Mouse (Mus musculus) retina, postnatal 1 day (tissue): Measurements from ENCODE around the gene Odf3l2.

Experiments used
- DNase-seq: peaks from one replicate; pipeline ENCODE4 v3.0.0-alpha.2; 2012

The Odf3l2 gene

GRCm38 (mm10) chr10:79625398-79625797 lies 20.1 kb downstream of the Odf3l2 start:
- peak; percentile 44 for DNase-seq

DNA sequence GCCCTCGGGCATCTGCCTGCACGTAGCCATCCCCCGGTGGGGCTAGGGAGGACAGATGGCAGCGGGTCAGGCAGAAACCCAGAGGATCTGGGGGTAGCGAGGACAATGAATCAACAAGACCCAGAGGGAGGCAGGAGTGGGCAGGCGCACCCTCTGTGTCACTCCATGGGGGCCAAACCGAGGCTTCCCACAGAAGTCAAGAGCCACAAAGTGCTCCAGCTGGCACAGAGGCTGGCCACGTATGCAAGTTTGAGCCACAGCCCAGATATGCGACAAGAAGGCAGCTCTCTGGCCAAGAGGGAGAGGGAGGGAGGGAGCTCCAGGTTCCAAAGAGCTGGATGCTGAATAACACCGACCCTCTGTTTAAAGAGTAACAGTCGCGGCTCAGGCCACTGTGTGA lies 21.6 kb downstream of the Odf3l2 start:
- DNase-seq = no peak

DNA sequence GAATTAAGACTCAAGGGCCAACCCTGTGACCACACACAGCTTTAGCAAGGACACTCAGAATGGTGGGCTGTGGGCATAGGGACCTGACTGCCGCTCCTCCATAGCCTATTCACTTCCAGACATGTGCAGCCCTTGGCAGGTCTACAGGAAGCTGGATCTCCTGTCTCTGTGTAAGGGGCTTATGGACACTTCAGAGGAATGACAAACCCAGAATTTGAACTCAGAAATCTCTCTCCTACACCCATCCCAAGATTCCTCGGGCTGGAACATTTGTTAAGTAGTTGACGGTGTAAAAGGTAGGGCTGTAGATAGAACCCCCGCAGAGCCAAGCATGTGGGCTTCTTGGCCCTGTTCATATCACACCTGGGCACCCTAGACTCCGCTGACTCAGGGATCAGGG lies 29.2 kb downstream of the Odf3l2 start:
- DNase-seq = no peak

- peak; percentile 50 for DNase-seq
Measured at GRCm38 (mm10) chr10:79615860-79616259, 29.7 kb downstream of the Odf3l2 start.

DNA sequence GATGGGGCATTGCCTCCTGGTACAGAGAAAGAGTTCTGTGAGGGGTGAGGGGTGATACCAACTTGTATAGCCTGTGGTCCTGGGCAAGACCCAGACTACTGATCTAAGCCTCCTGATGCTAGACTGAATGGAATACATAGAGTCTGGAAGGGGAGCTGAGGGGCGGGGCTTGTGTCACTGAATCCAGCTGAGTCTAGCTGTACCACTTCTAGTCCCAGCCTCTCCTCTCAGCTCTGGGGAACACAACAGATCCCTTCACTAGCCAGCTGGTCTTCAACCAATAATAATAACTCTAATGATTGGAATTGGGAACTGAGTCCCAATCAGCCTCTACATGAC lies 31.3 kb downstream of the Odf3l2 start:
- no peak for DNase-seq

DNA sequence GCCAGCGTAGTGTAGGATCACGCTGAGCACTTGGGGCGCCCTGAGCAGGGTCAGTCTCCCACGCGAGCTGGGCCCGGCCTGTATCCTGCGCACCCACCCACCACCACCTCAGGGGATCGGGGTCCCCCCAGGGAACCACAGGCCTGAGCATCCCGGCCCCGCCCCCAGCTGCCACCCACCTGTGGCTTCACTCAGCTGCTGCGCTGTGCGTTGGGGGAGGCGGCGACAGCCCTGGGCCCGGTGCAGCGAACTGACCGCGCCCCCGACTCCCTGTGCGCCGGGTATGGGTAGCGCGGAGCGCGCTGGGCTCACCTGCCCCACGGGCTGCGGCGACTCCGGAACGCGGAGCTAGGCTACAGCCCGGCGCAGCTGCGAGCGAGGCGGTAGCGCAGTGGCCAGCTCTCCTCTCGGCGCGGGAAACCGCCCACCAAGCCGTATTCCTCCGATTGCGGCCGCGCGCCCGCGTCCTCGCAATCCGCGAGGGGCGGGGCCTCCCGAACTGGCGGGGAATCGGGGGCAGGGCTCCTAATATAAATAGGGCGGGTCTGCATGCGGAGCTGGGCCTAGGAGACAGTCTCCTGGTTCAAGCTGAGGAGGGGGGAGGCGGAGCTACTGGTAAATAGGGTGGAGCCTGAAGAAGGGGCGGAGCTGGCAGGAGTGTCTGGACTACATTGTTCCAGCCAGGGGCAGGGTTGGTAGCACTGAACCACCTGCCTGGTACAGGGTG lies 31.8 kb downstream of the Odf3l2 start, which contains the start of gene C2cd4c:
TSS of gene C2cd4c (minus strand) at position 448 of the 727 bp plus-strand sequence.
- DNase-seq = peak; percentile 90

DNA sequence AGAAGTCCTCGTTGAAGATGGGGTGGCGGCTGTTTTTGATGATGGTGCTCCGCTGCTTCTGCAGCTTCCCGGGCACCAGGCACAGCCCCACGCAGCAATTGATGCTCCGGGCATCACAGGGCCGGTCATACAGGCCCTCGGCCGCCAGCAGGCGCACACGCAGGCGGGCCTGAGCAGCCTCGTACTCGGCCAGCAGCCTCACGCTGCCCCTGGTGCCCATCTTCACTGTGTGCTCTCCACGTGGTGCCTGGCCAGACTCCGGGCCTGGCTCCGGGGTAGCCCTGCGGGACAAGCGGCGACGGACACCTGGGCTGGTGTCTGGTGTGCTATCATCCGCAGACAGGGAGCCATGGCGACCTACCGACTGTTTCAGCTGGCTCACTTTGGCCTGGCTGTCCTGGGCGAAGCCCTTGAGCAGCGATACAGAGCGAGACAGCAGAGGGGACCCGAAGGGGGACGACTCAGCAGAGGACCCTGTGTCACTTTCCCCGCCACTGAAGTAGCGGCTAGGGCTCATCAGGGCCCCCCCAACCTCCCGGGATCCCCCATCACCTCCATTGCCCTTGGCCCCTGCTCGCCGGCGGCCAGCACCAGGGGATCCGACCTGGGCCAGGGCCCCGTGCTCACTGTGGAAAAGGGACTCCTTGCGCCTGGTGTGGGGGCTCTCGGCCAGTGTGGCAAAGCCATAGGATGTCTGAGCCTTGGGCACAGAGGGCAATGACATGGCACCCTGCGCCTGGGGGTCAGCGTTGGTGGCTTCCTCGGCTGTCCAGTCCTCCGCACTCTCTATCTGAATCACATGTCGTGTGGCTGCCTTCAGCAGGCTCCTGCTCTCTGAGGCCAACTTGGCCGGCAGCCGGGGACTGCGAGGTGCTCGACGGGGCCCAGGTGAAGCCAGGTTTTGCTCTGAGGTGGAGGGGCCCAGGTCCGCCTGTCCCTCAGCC lies 33.1 kb downstream of the Odf3l2 start:
- peak; percentile 78 for DNase-seq

DNA sequence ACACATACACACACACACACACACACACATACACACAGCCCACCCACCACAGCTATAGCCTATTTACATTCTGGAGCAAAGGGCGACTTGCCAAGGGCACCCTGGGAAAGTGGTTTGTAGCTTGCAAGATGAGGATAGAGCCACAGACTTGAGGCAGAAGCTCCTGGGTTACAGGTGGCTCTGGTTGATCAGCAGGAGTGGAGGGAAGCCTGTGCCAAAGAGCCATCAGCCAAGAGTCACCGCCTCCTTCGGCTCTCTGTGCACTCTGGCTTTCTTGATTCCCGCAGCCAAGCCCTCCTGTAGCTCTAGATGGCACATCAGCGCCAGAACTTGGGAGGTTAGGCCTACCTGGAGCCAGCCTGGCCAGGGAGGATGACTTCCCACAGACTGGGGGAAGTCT lies 34.2 kb downstream of the Odf3l2 start:
- no peak for DNase-seq

DNA sequence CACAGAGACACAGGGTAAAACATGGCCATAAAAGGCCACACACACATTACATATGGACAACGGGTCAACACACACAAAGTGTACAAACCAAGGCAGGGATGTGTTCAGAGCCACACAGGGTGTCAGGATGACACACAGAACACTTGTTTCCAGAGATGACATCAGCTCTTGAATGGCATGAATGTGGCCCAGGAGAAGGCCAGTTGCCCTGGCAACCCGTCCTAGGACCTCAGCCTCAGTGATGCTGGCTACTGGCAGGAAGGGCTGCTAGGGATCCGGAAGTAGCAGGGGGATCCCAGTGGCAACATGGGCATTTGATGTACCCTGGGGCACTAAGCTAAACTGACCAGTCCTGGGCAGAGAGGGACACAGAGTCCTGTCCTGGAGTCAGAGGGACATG lies 36.3 kb downstream of the Odf3l2 start:
- no peak for DNase-seq

GRCm38 (mm10) chr10:79607892-79608291 lies 37.6 kb downstream of the Odf3l2 start:
- no peak for DNase-seq

GRCm38 (mm10) chr10:79606537-79606936 lies 39.0 kb downstream of the Odf3l2 start:
- DNase-seq = peak; percentile 36

- no peak for DNase-seq
Measured at GRCm38 (mm10) chr10:79597936-79598230, 47.7 kb downstream of the Odf3l2 start.

DNA sequence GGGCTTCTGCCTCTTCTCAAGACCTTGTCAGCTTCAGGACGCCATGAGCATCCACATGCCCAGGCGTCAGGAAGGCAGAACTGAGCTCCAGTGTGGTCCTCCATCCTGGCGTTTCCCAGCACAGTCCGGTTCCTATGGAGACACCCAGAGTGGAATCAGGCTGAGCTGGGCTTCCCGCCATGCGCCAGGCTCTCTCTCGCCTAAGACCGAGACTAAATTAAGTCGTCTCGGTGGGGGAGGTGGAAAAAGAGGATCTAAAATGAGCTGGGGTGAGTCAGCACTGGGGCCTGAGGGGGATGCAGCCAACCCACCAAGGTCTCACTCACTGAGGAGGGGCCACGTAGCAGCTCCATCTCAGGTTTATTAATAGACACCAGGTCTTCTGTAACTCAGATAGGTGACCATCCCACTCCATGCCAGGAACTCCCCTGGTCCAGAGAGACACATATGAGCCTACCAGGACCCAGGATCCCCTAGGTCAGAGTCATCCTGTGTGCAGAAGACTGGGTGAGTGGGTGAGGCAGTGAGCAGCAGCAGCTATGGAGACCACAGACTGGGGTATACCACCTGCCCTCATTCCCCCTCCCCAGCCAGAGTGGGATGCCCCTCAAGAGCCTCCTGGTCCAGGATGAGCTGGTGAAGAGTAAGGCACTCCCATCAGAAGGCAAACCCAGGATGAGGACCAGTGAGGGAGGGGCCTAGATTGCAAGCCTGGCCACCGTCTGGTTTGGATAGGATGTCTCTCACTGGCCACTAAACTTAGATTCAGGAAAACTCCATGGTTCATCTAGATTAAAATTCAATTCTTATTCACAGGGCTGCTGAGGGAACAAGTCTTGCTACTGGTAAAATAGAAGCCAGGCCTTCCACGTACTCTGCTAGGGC lies 48.2 kb downstream of the Odf3l2 start:
- no peak for DNase-seq

DNA sequence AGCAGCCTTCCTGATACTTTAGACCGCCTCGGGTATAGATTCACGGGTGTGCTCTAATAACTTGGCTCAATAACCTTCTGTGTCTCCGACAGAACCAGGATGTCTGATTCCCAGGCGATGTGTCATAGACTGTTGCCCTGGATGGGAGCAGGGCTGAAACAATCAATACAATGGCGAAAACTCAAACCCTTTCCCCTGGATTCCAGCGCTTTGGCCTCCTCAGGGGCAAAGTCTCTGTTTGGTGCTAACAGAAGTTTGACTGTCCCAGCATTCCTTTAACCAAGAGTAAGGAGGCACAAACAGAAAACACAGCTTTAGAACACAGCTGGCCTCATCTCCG lies 50.0 kb downstream of the Odf3l2 start:
- no peak for DNase-seq

DNA sequence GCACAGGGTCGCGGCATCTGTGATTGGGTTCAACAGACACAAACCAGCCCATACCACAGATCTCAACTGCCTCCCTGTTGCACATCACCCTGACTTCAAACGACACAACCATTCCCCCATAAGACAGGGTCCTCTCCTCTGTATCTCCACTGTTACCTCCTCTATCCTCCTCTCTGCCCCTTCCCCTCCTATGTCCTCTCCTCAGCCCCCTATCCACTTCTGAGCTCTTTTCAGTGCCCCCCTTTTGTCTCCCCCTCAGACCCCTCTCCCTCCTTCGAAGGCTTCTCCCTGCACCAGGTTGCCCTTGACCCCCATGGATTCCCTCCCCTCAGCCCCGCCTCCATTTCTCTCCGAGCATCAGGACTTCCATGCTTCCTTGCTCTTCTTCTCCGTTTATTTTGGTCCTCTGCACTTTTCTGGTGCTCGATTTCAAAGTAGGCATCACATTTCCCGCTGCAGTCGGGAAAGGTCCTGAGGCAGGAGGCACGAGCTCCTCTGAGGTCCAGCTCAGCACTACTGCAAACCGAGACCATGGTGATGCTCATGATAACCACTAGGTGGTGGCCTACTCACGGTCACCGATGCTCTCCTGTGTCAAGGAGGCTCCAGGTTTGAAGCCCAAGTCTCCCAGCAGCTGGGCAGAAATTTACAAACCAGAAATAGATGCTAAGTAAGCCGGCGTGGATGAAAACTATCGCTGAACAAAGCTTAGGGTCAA lies 50.5 kb downstream of the Odf3l2 start:
- peak; percentile 82 for DNase-seq

DNA sequence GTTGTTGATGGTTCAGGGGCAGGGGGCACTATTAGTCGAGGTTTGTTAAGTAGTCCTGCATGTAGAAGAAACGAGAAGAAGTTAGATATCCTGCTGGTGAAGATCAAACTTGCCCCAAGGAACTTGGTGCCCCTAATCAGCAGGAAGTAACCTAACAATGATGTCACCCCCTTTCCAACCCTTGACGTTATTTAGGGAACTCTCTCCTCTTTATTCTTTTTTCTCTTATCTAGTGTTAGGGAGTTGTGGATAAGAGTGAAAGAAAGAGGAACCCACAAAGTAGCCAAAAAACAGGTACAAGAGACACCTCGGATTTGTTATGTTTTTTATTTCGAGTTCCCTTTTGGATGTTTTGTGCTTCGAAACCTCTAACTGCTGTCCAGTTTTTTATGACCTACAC lies 51.4 kb downstream of the Odf3l2 start:
- DNase-seq = no peak

- no peak for DNase-seq
Measured at GRCm38 (mm10) chr10:79590702-79591101, 54.8 kb downstream of the Odf3l2 start.
